Mouse (Mus musculus): ENCODE results near the gene Yif1b. TPM values are rescaled to one million over a fixed set of nuclear protein-coding genes. Genes with fewer than 3 reads are reported as not detected.
A peak's percentile ranks its signal among the peaks of the same experiment; 100 is the strongest.
"Not testable (repeated sequence)": the region's sequence is repeated elsewhere in the genome, so short reads cannot be mapped to it uniquely, and the experiment has no call there.

Yif1b gene
- polyA plus RNA-seq (2012; rRNA removed), result 24.4 and 29.4 TPM in 2 replicates
- polyA plus RNA-seq (2014; fragmentation: Nextera tagmentation; extraction: Ambion mirVana), result 41.6 and 44.5 TPM in 2 replicates

GRCm38 (mm10) chr7:29238019-29238967 is at the start of gene Yif1b:
Gene Yif1b (plus strand): TSS chr7:29238329.
- peak; percentile 99 to 100 (median 99) for DNase-seq (ENCODE audit: low read depth in 3 of 3, low spot score in 3 of 3)
- Histone ChIP-seq H3K27me3 (ENCODE audit: control insufficient read depth, insufficient read depth, low read length) (no peaks in the 10 kb centered on the region), H3K9me3 (ENCODE audit: control insufficient read depth, low read length) (no peaks in the 10 kb centered on the region), H3K9ac (replicated peaks) (peak within 1 kb of the TSS; percentile 68), H3K4me1 (replicated peaks; ENCODE audit: control insufficient read depth in 2 of 2, insufficient read depth in 2 of 2, low read length in 1 of 2) (peaks cover 5 to 17% of the 10 kb centered on the region in 2 experiments; a peak in 3 of 4 replicates), H3K4me2 (ENCODE audit: low read depth) (peak within 1 kb of the TSS; percentile 88), H3K4me3 (ENCODE audit: insufficient read depth in 1 of 2, low read depth in 2 of 2, low read length in 2 of 2) (peak within 1 kb of the TSS; percentile 65 to 66), H3K36me3 (replicated peaks; ENCODE audit: control insufficient read depth, insufficient read depth, low read depth) (no peaks in the 10 kb centered on the region), H3K27ac (peak within 1 kb of the TSS; percentile 67)
- ATAC-seq (ENCODE audit: insufficient read depth), result peak; percentile 96
- TF ChIP-seq CTCF (IDR thresholded peaks at IDR 0.05; ENCODE audit: low read depth) (no peak; the same call in 1 of the 2 replicates), EP300 (IDR thresholded peaks at IDR 0.05; ENCODE audit: low read depth) (peak; percentile 66)
- WGBS (ENCODE audit: insufficient replicate concordance), result under 1% methylated on average over 60 of the region's 60 CpGs

GRCm38 (mm10) chr7:29194230-29194629 is 43.9 kb upstream of the Yif1b start:
- not testable (repeated sequence) for ATAC-seq (ENCODE audit: insufficient read depth); H3K4me3 ChIP-seq (ENCODE audit: insufficient read depth in 1 of 2, low read depth in 2 of 2, low read length in 2 of 2)
- WGBS (ENCODE audit: insufficient replicate concordance), result 88% methylated on average over 1 of the region's 1 CpGs

GRCm38 (mm10) chr7:29202577-29202976 is 35.6 kb upstream of the Yif1b start:
- no peaks in the 10 kb centered on the region for H3K36me3 ChIP-seq (replicated peaks; ENCODE audit: control insufficient read depth, insufficient read depth, low read depth)
- no peak overlapping the region for H3K4me2 ChIP-seq (ENCODE audit: low read depth)
- H3K4me1 ChIP-seq (replicated peaks; ENCODE audit: control insufficient read depth in 2 of 2, insufficient read depth in 2 of 2, low read length in 1 of 2), result no peaks in the 10 kb centered on the region
- no peak overlapping the region for H3K27ac ChIP-seq
- TF ChIP-seq CTCF (IDR thresholded peaks at IDR 0.05; ENCODE audit: low read depth) (no peak), EP300 (IDR thresholded peaks at IDR 0.05; ENCODE audit: low read depth) (no peak)
- ATAC-seq (ENCODE audit: insufficient read depth) (no peak), DNase-seq (ENCODE audit: low read depth in 3 of 3, low spot score in 3 of 3) (no peak)
- H3K9ac ChIP-seq (replicated peaks), result no peak overlapping the region
- no peaks in the 10 kb centered on the region for H3K27me3 ChIP-seq (ENCODE audit: control insufficient read depth, insufficient read depth, low read length)
- H3K4me3 ChIP-seq (ENCODE audit: insufficient read depth in 1 of 2, low read depth in 2 of 2, low read length in 2 of 2), result no peak overlapping the region
- WGBS (ENCODE audit: insufficient replicate concordance), result 67% methylated on average over 6 of the region's 6 CpGs
- no peaks in the 10 kb centered on the region for H3K9me3 ChIP-seq (ENCODE audit: control insufficient read depth, low read length)

More at GRCm38 (mm10) chr7:29194230-29194629, 43.9 kb upstream of the Yif1b start:
- H3K36me3 ChIP-seq (replicated peaks; ENCODE audit: control insufficient read depth, insufficient read depth, low read depth); H3K27ac ChIP-seq; H3K9me3 ChIP-seq (ENCODE audit: control insufficient read depth, low read length); H3K4me1 ChIP-seq (replicated peaks; ENCODE audit: control insufficient read depth in 2 of 2, insufficient read depth in 2 of 2, low read length in 1 of 2); H3K9ac ChIP-seq (replicated peaks); H3K27me3 ChIP-seq (ENCODE audit: control insufficient read depth, insufficient read depth, low read length); H3K4me2 ChIP-seq (ENCODE audit: low read depth); DNase-seq (ENCODE audit: low read depth in 3 of 3, low spot score in 3 of 3): not testable (repeated sequence)

- 8% methylated on average over 15 of the region's 15 CpGs for WGBS (ENCODE audit: insufficient replicate concordance)
- ATAC-seq (ENCODE audit: insufficient read depth), result peak; percentile 69
- H3K9me3 ChIP-seq (ENCODE audit: control insufficient read depth, low read length); H3K27me3 ChIP-seq (ENCODE audit: control insufficient read depth, insufficient read depth, low read length); H3K27ac ChIP-seq; H3K36me3 ChIP-seq (replicated peaks; ENCODE audit: control insufficient read depth, insufficient read depth, low read depth); H3K9ac ChIP-seq (replicated peaks): not testable (repeated sequence)
- Histone ChIP-seq H3K4me1 (replicated peaks; ENCODE audit: control insufficient read depth in 2 of 2, insufficient read depth in 2 of 2, low read length in 1 of 2) (peaks cover 0 to 11% of the 10 kb centered on the region in 2 experiments; a peak in 2 of 4 replicates), H3K4me3 (ENCODE audit: insufficient read depth in 1 of 2, low read depth in 2 of 2, low read length in 2 of 2) (peak overlapping the region; percentile 38 to 45; a peak in 3 of 4 replicates), H3K4me2 (ENCODE audit: low read depth) (peak overlapping the region; percentile 58)
- peak in 2 of 3 experiments; percentile 20 for DNase-seq (ENCODE audit: low read depth in 3 of 3, low spot score in 3 of 3)
These were observed 27.1 kb upstream of the Yif1b start for GRCm38 (mm10) chr7:29211013-29211412.

Data from liver, embryonic 14.5 days (tissue).